Mouse (Mus musculus): ENCODE data around the gene Aldh16a1.
"Not testable (repeated sequence)": the region's sequence is repeated elsewhere in the genome, so short reads cannot be mapped to it uniquely, and the experiment has no call there.

Gene Aldh16a1

DNA sequence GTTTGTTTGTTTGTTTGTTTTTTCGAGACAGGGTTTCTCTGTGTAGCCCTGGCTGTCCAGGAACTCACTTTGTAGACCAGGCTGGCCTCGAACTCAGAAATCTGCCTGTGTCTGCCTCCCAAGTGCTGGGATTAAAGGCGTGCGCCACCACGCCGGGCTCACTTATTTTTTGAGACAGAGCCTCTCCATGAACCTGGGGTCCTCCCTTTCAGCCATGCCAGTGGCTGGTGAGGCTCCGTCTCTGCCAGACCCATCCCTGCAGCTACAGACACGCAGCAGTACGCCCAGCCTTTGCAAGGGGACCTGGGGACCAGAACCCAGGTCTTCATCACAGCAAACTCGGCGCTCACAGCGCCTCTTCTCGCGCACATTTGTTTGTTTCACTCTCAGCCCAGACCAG, 58.4 kb downstream of the Aldh16a1 start:
- not testable (repeated sequence) for ATAC-seq (ENCODE audit: insufficient number of reproducible peaks, low FRiP score, low TSS enrichment)

DNA sequence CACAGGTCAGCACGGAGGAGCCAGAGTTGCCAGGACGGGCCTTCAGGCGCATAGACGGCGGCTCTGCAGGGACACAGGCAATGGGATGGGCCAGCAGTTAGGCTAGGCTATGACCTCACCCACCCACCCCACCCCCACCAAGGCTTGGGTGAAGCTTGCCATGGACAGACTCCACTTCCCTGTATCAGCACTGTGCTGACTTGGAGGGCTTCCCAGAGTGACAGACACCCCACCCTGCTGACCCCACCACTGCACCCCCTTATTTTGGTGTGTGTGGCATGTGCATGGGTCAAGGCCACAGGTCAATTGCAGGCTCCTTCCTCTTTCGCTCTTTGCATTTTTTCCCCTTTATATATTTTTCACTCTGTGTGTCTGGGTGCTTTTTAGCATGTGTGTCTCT, 59.0 kb downstream of the Aldh16a1 start:
- ATAC-seq (ENCODE audit: insufficient number of reproducible peaks, low FRiP score, low TSS enrichment): no peak

DNA sequence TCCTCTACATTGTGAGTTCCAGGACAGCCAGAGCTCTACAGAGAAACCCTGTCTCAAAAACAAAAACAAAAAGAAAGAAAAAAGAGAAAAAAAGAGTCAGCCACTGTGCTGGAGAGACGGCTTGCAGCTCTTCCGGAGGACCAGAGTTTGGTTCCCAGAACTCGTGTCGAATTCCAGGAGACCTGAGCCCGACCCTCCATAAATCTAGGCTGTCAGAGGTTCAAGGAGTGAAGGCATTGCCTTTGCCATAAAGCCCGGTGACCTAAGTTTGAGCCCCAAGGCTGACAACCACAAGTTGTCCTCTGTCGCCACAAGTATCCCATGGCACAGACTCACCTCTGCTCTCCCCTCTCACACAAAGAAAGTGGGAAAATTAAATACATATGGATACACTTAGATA, 60.3 kb downstream of the Aldh16a1 start:
- no peak for ATAC-seq (ENCODE audit: insufficient number of reproducible peaks, low FRiP score, low TSS enrichment)

DNA sequence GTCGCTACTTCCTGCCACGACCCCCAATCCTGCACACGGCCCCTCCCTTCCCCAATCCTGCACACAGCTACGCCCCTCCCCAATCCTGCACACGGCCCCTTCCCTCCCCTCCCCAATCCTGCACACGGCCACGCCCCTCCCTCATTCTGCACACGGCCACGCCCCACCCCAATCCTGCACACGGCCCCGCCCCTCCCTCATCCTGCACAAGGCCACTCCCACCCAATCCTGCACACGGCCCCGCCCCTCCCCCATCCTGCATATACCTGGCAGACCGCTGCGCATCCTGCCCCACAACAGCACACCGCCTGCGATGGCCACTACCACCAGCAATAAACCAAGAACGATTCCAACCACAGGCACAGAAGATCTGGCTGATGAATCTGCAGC, 60.9 kb downstream of the Aldh16a1 start:
- no peak for ATAC-seq (ENCODE audit: insufficient number of reproducible peaks, low FRiP score, low TSS enrichment)

DNA sequence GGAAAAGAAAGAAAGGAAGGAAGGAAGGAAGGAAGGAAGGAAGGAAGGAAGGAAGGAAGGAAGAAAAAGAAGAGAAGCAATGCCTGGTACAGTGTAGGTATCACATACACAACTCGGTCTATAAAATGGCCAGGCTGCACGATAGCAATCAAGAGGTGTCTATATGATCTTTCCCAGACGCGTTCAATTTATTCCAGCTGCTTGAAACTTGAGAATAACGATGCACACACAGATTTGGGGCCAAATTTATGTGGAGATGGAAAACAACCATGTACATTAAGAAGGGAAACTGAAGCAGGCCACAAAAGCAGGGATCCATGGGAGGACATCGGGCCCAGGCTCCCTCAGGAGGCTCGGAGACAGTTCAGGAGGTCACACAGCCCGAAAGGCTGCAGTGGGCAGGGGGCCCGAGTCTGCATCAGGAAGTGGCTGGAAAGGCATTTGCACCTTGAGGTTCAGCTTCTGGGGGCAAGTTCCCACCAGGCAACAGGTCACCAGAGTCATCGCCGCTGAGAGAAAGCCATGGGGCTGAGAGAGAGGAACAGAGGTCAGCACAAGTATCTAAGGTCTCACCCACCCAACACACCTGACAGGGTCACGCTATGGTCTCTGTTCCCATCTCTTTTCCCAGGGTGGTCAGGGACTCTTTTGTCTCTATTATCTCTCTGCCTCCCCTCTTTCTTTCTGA, 61.4 kb downstream of the Aldh16a1 start:
- no peak for ATAC-seq (ENCODE audit: insufficient number of reproducible peaks, low FRiP score, low TSS enrichment)

DNA sequence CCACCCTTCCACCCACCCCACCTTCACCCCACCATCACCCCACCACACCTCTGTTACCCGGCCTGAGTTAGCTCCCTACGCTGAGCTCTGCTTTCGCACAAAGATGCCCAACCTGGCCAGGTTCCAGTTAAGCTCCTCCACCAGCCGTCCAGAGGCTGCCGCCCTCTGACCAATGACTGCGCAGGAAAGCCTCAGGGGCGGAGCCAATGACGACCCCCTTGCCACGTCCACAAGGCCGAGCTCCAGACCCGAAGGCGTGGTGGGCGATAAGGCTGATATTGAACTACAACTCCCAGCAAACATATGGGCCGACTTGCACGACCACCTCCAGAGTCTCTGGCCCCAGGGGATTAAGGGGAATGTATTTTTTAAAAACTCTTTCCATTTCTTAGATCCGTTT, 62.3 kb downstream of the Aldh16a1 start, which contains the start of gene Rcn3:
Gene Rcn3 (minus strand): TSS at position 174 of the 400 bp plus-strand sequence.
- ATAC-seq (ENCODE audit: insufficient number of reproducible peaks, low FRiP score, low TSS enrichment): no peak

DNA sequence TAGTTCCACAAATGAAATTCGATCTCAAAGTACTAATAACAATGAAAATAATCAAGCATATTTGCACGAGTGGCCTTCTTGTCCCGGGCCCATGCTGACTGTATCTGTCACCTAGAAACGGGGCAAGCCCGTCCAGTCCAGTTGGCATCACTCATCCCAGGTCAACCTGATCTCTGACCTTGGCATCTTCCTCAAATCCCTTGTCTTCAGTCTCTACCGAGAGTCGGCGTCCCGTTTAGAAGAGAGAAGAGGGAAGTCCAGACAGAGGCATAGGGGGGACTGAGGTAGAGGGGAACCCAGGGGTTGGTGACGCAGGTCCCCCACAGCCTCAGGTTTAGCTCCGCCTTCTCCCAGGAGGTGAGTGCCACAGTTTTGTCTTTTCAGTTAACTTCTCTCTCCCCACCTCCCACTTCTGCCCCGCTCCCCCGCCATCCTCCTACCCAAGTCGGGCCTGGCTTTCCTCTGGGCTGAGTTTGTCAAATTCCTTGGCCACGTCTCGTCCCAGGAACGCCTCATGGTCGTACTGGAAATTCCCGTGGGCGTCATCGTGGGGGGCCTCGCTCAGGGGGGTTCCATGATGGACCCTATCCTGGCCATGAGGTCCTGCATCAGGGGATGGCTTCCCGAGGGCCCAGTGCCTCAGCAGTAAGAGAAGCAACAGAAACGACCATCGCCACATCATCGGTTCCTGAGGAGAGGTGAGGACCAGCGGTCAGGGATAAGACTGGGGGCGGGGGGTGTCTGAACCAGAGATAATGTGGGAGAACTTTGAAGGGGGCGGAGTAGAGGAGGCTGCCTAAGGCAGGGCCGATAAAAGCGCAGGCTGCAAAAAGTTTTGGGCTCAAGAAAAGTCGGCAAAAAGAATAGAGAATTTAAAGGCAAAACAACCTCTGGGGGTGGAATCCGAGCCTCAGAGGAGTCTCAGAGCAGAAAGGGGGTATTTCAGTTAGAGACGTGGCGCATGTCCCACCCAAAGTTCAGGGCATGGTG, 63.1 kb downstream of the Aldh16a1 start:
- no peak for ATAC-seq (ENCODE audit: insufficient number of reproducible peaks, low FRiP score, low TSS enrichment)

Data from cerebellum, adult (tissue).